Mouse (Mus musculus): ENCODE measurements around the gene Vangl2. TPM values are rescaled to one million over a fixed set of nuclear protein-coding genes. Genes with fewer than 3 reads are reported as not detected.

The Vangl2 gene
- total and polyA plus RNA-seq, 3 experiments, result 0.39 to 3.0 TPM; not detected in 1

GRCm38 (mm10) chr1:171984121-171984520 lies 44.1 kb downstream of the Vangl2 start:
- no peaks in the 10 kb centered on the region for H3K9me3 ChIP-seq (replicated peaks; ENCODE audit: insufficient read depth, low read length)
- H3K36me3 ChIP-seq (ENCODE audit: control insufficient read depth in 1 of 2, insufficient read depth in 2 of 2, low read length in 2 of 2), result no peaks in the 10 kb centered on the region
- no peak overlapping the region for H3K27ac ChIP-seq (ENCODE audit: control insufficient read depth, low read depth, low read length)
- H3K4me3 ChIP-seq (ENCODE audit: control insufficient read depth in 1 of 2, insufficient read depth in 1 of 2, low read depth in 2 of 2, low read length in 2 of 2), result no peak overlapping the region
- H3K27me3 ChIP-seq (ENCODE audit: control insufficient read depth in 1 of 2, insufficient read depth in 2 of 2, low read length in 2 of 2), result no peaks in the 10 kb centered on the region
- no peaks in the 10 kb centered on the region for H3K79me2 ChIP-seq (ENCODE audit: control insufficient read depth, insufficient read depth, low read length, poor library complexity)
- H3K4me1 ChIP-seq (ENCODE audit: control insufficient read depth in 1 of 2, insufficient read depth in 2 of 2, low read length in 2 of 2), result no peaks in the 10 kb centered on the region; a peak in 1 of 4 replicates
- H3K9ac ChIP-seq (ENCODE audit: control insufficient read depth, low read depth, low read length, poor library complexity, severe bottlenecking), result no peak overlapping the region
- TF ChIP-seq NRF1 (IDR thresholded peaks at IDR 0.05; ENCODE audit: insufficient read depth, low read depth, low read length, poor library complexity, severe bottlenecking), result no peak
- TF ChIP-seq POLR2AphosphoS2 (IDR thresholded peaks at IDR 0.05; ENCODE audit: low read length), result no peak
- no peak for TF ChIP-seq HCFC1 (IDR thresholded peaks at IDR 0.05; ENCODE audit: low read depth, low read length)
- no peak for TF ChIP-seq NELFE (IDR thresholded peaks at IDR 0.05; ENCODE audit: low read depth, low read length)
- no peak for TF ChIP-seq CHD2 (IDR thresholded peaks at IDR 0.05; ENCODE audit: low read length)
- TF ChIP-seq SMC3 (IDR thresholded peaks at IDR 0.05; ENCODE audit: low read depth, low read length), result no peak
- no peak for TF ChIP-seq ZMIZ1 (IDR thresholded peaks at IDR 0.05; ENCODE audit: low read depth, low read length)
- TF ChIP-seq JUND (IDR thresholded peaks at IDR 0.05; ENCODE audit: low read depth, low read length), result no peak
- TF ChIP-seq MXI1 (IDR thresholded peaks at IDR 0.05; ENCODE audit: low read depth, low read length), result no peak
- TF ChIP-seq CHD1 (IDR thresholded peaks at IDR 0.05; ENCODE audit: low read depth, low read length), result no peak
- TF ChIP-seq ELF1 (IDR thresholded peaks at IDR 0.05; ENCODE audit: low read depth, low read length), result no peak
- no peak for DNase-seq (ENCODE audit: low read depth, low spot score)

DNA sequence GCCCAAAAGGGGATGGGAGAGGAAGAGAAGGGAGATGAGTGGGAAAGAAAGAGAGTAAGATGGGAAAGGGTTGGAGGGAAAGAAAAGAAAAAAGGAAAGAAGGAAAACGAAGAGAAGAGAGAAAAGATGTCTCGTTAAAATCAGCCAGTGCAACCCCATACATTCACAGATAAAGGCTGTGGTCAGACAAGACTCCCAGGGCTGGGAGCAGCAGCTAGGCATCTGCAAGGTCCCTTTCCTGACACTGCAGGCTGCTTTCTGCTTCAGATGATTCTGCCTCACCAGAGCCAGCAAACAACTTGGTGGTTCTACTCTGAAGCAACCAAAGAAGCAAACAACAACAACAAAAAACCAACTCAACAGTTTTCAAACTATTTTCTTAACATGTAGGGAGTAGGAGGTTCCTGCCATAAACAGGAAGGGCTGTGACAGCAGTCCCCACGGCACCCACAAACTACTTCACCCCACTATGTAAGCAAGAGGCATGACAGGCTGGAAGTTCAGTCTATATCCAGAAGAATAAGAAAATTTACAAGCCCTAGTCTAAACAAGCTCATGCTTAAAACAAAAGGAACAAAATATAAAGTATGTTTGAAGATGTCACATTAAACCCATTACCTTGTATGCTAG lies 44.8 kb downstream of the Vangl2 start:
- Histone ChIP-seq H3K9ac (ENCODE audit: control insufficient read depth, low read depth, low read length, poor library complexity, severe bottlenecking) (no peak overlapping the region), H3K4me3 (ENCODE audit: control insufficient read depth in 1 of 2, insufficient read depth in 1 of 2, low read depth in 2 of 2, low read length in 2 of 2) (no peak overlapping the region; a peak in 1 of 4 replicates), H3K36me3 (ENCODE audit: control insufficient read depth in 1 of 2, insufficient read depth in 2 of 2, low read length in 2 of 2) (no peaks in the 10 kb centered on the region), H3K79me2 (ENCODE audit: control insufficient read depth, insufficient read depth, low read length, poor library complexity) (no peaks in the 10 kb centered on the region), H3K9me3 (replicated peaks; ENCODE audit: insufficient read depth, low read length) (no peaks in the 10 kb centered on the region), H3K27ac (ENCODE audit: control insufficient read depth, low read depth, low read length) (no peak overlapping the region), H3K4me1 (ENCODE audit: control insufficient read depth in 1 of 2, insufficient read depth in 2 of 2, low read length in 2 of 2) (no peaks in the 10 kb centered on the region; a peak in 1 of 4 replicates), H3K27me3 (ENCODE audit: control insufficient read depth in 1 of 2, insufficient read depth in 2 of 2, low read length in 2 of 2) (no peaks in the 10 kb centered on the region)
- TF ChIP-seq GATA1 (IDR thresholded peaks at IDR 0.05; ENCODE audit: low read depth, low read length) (0 out of 2 replicates have a peak, but pooled peaks have one; percentile 6), ZKSCAN1 (IDR thresholded peaks at IDR 0.05; ENCODE audit: low read depth, low read length) (no peak), EP300 (IDR thresholded peaks at IDR 0.05; ENCODE audit: low read depth in 1 of 2, low read length in 2 of 2) (0 out of 4 replicates have a peak, but pooled peaks of 1 of the 2 experiments have one; percentile 11)
- DNase-seq (ENCODE audit: low read depth, low spot score), result peak; percentile 37

DNA sequence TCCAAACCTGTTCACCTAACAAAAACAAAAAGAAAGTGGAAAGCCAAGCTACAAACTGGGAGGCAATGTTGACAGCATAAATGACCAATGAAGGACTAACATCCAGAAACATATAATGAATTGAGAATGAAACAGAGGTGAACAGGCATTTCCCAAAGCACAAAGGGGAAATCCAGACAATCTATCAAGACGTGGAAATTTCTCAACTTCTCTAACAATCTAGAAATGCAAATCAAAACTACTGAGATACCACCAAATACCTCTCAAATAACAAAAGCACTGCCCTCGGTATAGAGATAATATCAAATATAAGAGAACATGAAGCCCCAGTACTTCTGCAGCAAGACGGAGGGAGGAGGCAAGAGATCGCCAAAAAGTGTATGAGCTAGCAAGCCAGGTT lies 45.5 kb downstream of the Vangl2 start:
- no peaks in the 10 kb centered on the region for H3K79me2 ChIP-seq (ENCODE audit: control insufficient read depth, insufficient read depth, low read length, poor library complexity)
- TF ChIP-seq BHLHE40 (IDR thresholded peaks at IDR 0.05; ENCODE audit: borderline replicate concordance, low read depth, low read length), result no peak
- TF ChIP-seq ZNF384 (IDR thresholded peaks at IDR 0.05; ENCODE audit: low read depth, low read length), result no peak
- TF ChIP-seq RAD21 (IDR thresholded peaks at IDR 0.05; ENCODE audit: low read depth, low read length), result no peak
- TF ChIP-seq EP300 (IDR thresholded peaks at IDR 0.05; ENCODE audit: low read depth in 1 of 2, low read length in 2 of 2), result no peak
- no peak for TF ChIP-seq JUND (IDR thresholded peaks at IDR 0.05; ENCODE audit: low read depth, low read length)
- TF ChIP-seq MAZ (IDR thresholded peaks at IDR 0.05; ENCODE audit: low read depth, low read length), result no peak
- H3K27me3 ChIP-seq (ENCODE audit: control insufficient read depth in 1 of 2, insufficient read depth in 2 of 2, low read length in 2 of 2), result no peaks in the 10 kb centered on the region
- H3K36me3 ChIP-seq (ENCODE audit: control insufficient read depth in 1 of 2, insufficient read depth in 2 of 2, low read length in 2 of 2), result no peaks in the 10 kb centered on the region
- H3K27ac ChIP-seq (ENCODE audit: control insufficient read depth, low read depth, low read length), result no peak overlapping the region
- H3K9ac ChIP-seq (ENCODE audit: control insufficient read depth, low read depth, low read length, poor library complexity, severe bottlenecking), result no peak overlapping the region
- no peak overlapping the region for H3K4me3 ChIP-seq (ENCODE audit: control insufficient read depth in 1 of 2, insufficient read depth in 1 of 2, low read depth in 2 of 2, low read length in 2 of 2)
- no peaks in the 10 kb centered on the region for H3K9me3 ChIP-seq (replicated peaks; ENCODE audit: insufficient read depth, low read length)
- no peaks in the 10 kb centered on the region; a peak in 1 of 4 replicates for H3K4me1 ChIP-seq (ENCODE audit: control insufficient read depth in 1 of 2, insufficient read depth in 2 of 2, low read length in 2 of 2)
- no peak for DNase-seq (ENCODE audit: low read depth, low spot score)
